Mouse (Mus musculus) liver, embryonic 16.5 days (tissue): ENCODE data around the gene Fam110a. TPM values are rescaled to one million over a fixed set of nuclear protein-coding genes. Genes with fewer than 3 reads are reported as not detected.

Experiments
- ATAC-seq: fragments of 200-750 bp; cut with Nextera tagmentation; 2 replicates; pipeline ENCODE4 v1.8.0; 2017; ENCODE audit warnings: low read depth, mild to moderate bottlenecking, moderate number of reproducible peaks, moderate library complexity
- H3K27ac ChIP-seq: fragments of 300-500 bp; sonication (generic); 2 replicates; pipeline ENCODE4 v1.5.1; 2014; ENCODE audit warnings: mild to moderate bottlenecking, low read length
- H3K27me3 ChIP-seq: fragments of 300-500 bp; sonication (generic); 2 replicates; pipeline ENCODE4 v1.6.1; 2014; ENCODE audit warnings: low read depth, low read length, mixed read lengths; ENCODE audit not compliant: control insufficient read depth, insufficient read depth
- H3K36me3 ChIP-seq: fragments of 300-500 bp; sonication (generic); 2 replicates; pipeline ENCODE4 v1.6.1; 2014; ENCODE audit warnings: mild to moderate bottlenecking; ENCODE audit not compliant: control insufficient read depth, insufficient read depth
- H3K4me1 ChIP-seq: fragments of 300-500 bp; sonication (generic); 2 replicates; pipeline ENCODE4 v1.6.1; 2014; ENCODE audit warnings: low read depth, low read length, mixed read lengths; ENCODE audit not compliant: control insufficient read depth
- H3K4me2 ChIP-seq: fragments of 300-500 bp; sonication (generic); 2 replicates; pipeline ENCODE4 v1.6.1; 2014; ENCODE audit warnings: low read depth, low read length, mixed read lengths
- H3K4me3 ChIP-seq: fragments of 300-500 bp; sonication (generic); 2 replicates; pipeline ENCODE4 v1.5.1; 2014; ENCODE audit warnings: low read depth, mild to moderate bottlenecking, low read length
- H3K9ac ChIP-seq: fragments of 300-500 bp; sonication (generic); 2 replicates; pipeline ENCODE4 v1.6.1; 2014; ENCODE audit warnings: low read depth, low read length
- H3K9me3 ChIP-seq: fragments of 300-500 bp; sonication (generic); replicated peaks from 2 replicates; pipeline ENCODE4 v1.6.1; 2016; ENCODE audit warnings: low read length; ENCODE audit not compliant: control insufficient read depth
- WGBS: fragments of 180-500 bp; shearing (Covaris S2); extraction: QIAGEN DNeasy Blood & Tissue Kit; methylation state at CpG from one replicate; pipeline ENCODE4 v1.1.7; 2014; ENCODE audit not compliant: insufficient replicate concordance; 5-methylcytosine and 5-hydroxymethylcytosine counted together
- polyA plus RNA-seq: library from polyadenylated mRNA; unstranded; fragments of >200 nt; fragmentation: Nextera tagmentation; extraction: Ambion mirVana; gene quantifications from 2 replicates; pipeline ENCODE4 v1.2.1, GENCODE M21; 2015

The Fam110a gene
- polyA plus RNA-seq, 1 experiment from 2014 or later, result 9.6 TPM

DNA sequence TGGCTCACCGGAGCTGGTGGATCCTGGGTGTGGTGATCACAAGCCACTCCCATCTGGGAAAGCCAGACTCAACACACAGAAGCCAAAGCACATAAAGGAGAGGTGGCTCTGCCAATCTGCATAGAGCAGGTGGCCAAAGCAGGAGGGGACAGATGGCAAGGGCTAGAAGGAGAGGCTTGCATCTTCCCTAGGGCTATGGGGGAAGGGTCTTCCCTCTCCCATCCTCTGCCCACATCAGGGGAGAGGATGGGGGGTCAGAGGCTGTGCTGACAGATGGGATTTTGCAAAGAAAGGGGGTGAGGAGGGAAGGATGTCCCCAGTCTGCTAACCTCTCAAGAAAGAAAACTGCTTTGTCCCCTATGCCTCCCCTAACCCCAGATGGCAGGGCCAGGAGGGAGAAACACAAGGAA lies 11.0 kb upstream of the Fam110a start:
- no peaks in the 10 kb centered on the region for H3K36me3 ChIP-seq
- no peak for ATAC-seq
- 46% methylated on average over 1 of the region's 1 CpGs for WGBS

DNA sequence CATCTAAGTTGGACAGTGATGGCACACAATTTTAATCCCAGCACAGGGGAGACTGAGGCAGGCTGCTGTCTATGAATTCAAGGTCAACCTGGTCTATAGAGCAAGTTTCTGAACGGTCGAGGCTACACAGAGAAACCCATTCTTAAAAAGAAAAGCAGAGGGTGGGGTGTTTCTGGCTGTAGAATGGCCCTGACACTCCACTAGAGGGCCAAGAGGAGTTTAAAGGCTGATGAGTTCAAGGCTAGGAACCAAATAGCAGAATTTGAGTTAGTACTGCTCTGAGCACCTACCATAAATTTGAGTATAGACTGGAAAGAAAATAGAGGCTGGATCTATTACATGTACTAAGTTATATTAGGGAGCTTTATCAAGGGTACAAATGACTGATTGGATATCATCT lies 9.0 kb upstream of the Fam110a start:
- H3K9ac ChIP-seq, result no peak overlapping the region
- no peak for ATAC-seq
- no peaks in the 10 kb centered on the region; the same call in 1 of the 2 replicates for H3K4me1 ChIP-seq
- H3K27me3 ChIP-seq, result no peaks in the 10 kb centered on the region; the same call in none of the 2 replicates
- WGBS, result 39% methylated on average over 2 of the region's 2 CpGs
- no peak overlapping the region for H3K4me2 ChIP-seq
- H3K27ac ChIP-seq, result no peak overlapping the region
- H3K9me3 ChIP-seq, result no peaks in the 10 kb centered on the region
- H3K36me3 ChIP-seq, result no peaks in the 10 kb centered on the region
- no peak overlapping the region for H3K4me3 ChIP-seq

More for the DNA sequence above, 11.0 kb upstream of the Fam110a start:
- Histone ChIP-seq H3K4me1 (peaks cover 4% of the 10 kb centered on the region), H3K27me3 (peaks cover 3% of the 10 kb centered on the region), H3K4me2 (no peak overlapping the region), H3K9ac (no peak overlapping the region), H3K4me3 (no peak overlapping the region), H3K9me3 (no peaks in the 10 kb centered on the region), H3K27ac (no peak overlapping the region)

DNA sequence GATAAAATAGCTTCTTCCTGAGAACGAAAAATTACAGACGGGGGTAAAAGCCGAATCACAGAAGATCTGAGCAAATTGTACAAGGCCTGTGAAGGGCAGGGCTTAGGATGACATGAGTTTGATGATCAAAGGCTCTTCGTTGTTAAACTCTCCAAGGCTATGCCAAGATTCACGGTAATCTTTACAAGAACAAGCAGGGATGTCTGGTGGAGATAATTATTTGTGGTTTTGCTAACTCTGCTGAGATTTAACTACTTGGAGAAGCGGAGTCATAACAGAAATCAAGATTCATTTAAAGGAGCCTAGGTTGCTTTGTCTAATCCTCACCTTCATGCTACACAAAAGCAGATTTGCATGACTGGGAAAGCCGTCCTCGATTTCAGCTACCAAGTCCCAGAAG lies 6.9 kb upstream of the Fam110a start:
- ATAC-seq, result no peak
- 44% methylated on average over 8 of the region's 8 CpGs for WGBS
- Histone ChIP-seq H3K9me3 (no peaks in the 10 kb centered on the region), H3K36me3 (no peaks in the 10 kb centered on the region), H3K27me3 (no peaks in the 10 kb centered on the region), H3K4me2 (no peak overlapping the region), H3K4me1 (no peaks in the 10 kb centered on the region; the same call in 1 of the 2 replicates), H3K27ac (no peak overlapping the region), H3K4me3 (no peak overlapping the region), H3K9ac (no peak overlapping the region)

DNA sequence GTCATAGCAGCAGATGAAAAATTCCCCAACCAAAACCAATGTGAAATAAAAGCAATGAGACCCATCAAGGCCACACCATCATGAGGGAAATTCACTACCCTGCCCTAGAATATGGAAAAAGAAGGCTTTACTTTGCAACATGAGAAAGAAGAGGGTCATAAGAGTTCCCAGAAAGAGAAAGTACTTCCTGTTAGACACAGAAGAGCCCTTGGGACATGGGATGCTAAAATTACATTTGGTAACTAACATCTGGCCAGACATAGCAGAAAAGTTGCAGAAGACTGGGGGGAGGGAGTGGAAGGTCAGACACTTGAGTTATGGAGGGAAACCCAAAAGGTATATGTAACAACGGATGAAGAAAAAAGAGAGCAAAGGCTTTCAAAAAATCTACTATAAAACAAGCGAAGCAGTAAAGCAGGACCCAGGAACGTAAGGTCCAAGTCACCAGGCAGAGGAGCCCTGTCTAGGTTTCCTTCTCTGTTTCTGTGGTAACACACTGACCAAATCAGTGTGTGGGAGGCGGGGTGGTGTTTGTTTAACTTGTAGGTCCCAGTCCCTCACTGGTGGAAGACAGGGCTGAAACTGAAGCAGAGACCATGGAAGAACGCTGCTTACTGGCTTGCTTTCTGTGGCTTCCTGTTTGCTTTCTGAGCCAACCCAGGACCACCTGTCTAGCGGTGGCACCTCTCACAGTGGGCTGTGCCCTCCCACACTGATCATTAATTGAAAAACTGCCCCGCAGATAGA lies 5.6 kb upstream of the Fam110a start:
- no peak overlapping the region for H3K9ac ChIP-seq
- WGBS, result 33% methylated on average over 7 of the region's 7 CpGs
- H3K9me3 ChIP-seq, result no peaks in the 10 kb centered on the region
- H3K4me3 ChIP-seq, result no peak overlapping the region
- H3K4me1 ChIP-seq, result peaks cover 2% of the 10 kb centered on the region
- no peak for ATAC-seq
- H3K4me2 ChIP-seq, result no peak overlapping the region
- no peaks in the 10 kb centered on the region for H3K36me3 ChIP-seq
- H3K27me3 ChIP-seq, result no peaks in the 10 kb centered on the region; the same call in 1 of the 2 replicates
- no peak overlapping the region for H3K27ac ChIP-seq

DNA sequence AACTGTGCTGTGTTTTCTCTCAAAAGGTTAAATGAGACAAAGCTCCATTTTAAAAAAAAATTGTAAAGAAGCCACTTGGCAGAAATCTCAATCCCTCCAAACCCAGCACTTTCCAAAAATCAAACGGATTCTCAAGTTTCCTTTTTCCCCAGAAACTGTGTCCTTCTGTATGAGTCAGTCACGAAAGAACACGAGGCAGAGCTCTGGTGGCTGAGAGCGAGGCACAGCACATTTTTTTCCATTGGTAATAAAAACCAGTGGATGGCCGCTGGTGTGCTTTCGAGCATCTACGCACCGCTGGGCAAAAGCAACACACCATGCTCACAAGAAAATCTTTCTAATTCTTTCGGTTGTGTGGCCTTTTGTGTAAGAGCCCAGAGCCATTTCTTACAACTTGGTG lies 4.0 kb upstream of the Fam110a start:
- H3K4me1 ChIP-seq, result peaks cover 8% of the 10 kb centered on the region
- no peak overlapping the region for H3K27ac ChIP-seq
- H3K36me3 ChIP-seq, result no peaks in the 10 kb centered on the region
- no peaks in the 10 kb centered on the region for H3K9me3 ChIP-seq
- ATAC-seq, result no peak
- no peak overlapping the region for H3K9ac ChIP-seq
- no peak overlapping the region for H3K4me2 ChIP-seq
- WGBS, result 70% methylated on average over 9 of the region's 9 CpGs
- no peak overlapping the region for H3K4me3 ChIP-seq
- no peaks in the 10 kb centered on the region; the same call in 1 of the 2 replicates for H3K27me3 ChIP-seq

DNA sequence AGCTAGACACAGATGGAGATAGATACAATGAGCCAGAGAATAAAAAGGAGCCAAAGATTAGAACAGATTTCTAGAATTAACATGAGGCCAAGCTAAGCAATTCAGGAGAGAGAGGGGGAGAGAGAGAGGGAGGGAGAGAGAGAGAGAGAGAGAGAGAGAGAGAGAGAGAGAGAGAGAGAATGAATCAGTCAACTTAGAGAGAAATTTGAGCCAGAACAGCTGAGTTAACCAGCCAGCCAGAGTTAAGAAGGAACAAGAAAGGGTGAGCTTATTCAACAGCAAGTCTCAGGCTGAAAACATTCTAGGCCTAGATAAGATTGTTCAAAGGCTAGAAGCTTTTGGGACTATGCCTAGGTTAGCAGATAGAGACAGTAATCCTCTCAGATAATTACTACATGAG lies 2.5 kb upstream of the Fam110a start:
- Histone ChIP-seq H3K9ac (no peak overlapping the region), H3K4me2 (no peak overlapping the region), H3K4me1 (peaks cover 23% of the 10 kb centered on the region), H3K27me3 (no peaks in the 10 kb centered on the region; the same call in 1 of the 2 replicates), H3K27ac (no peak overlapping the region), H3K36me3 (no peaks in the 10 kb centered on the region), H3K4me3 (no peak overlapping the region), H3K9me3 (no peaks in the 10 kb centered on the region)
- ATAC-seq, result no peak

DNA sequence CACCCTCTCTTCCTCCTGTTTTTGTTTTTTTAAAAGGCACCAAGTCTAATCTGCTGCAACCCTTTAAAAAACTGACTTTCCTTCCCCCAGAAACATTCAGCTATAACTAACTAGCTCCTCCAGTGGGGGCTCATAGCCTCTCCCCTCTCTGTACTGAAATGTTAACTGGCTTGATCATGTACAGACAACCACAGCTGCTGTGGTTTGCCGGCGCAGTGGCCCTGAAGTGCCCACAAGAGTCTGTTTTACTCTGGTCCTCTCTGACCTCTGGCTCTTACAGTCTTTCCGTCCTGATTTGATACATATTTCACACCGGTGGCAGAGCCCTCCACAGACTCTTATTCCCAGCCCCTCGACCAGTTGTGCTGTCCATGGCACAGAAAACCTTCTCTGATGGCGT lies 1.2 kb upstream of the Fam110a start:
- H3K4me2 ChIP-seq, result no peak overlapping the region
- H3K27me3 ChIP-seq, result no peaks in the 10 kb centered on the region; the same call in 1 of the 2 replicates
- no peaks in the 10 kb centered on the region for H3K36me3 ChIP-seq
- no peak overlapping the region for H3K4me3 ChIP-seq
- WGBS, result 24% methylated on average over 6 of the region's 6 CpGs
- no peaks in the 10 kb centered on the region for H3K9me3 ChIP-seq
- H3K27ac ChIP-seq, result no peak overlapping the region
- no peak for ATAC-seq
- H3K4me1 ChIP-seq, result peaks cover 27% of the 10 kb centered on the region
- H3K9ac ChIP-seq, result no peak overlapping the region

GRCm38 (mm10) chr2:151980355-151980693 lies 305 bp upstream of the Fam110a start:
- H3K4me3 ChIP-seq, result peak overlapping the region; percentile 74
- H3K36me3 ChIP-seq, result no peaks in the 10 kb centered on the region
- H3K4me2 ChIP-seq, result peak overlapping the region; percentile 64
- H3K27me3 ChIP-seq, result no peaks in the 10 kb centered on the region; the same call in 1 of the 2 replicates
- no peak for ATAC-seq
- H3K4me1 ChIP-seq, result peaks cover 32% of the 10 kb centered on the region
- 43% methylated on average over 3 of the region's 3 CpGs for WGBS
- H3K27ac ChIP-seq, result no peak overlapping the region
- H3K9ac ChIP-seq, result no peak overlapping the region
- no peaks in the 10 kb centered on the region for H3K9me3 ChIP-seq

GRCm38 (mm10) chr2:151978494-151978893 lies 1.5 kb downstream of the Fam110a start:
- peak overlapping the region; percentile 17; the same call in 1 of the 2 replicates for H3K27ac ChIP-seq
- H3K4me3 ChIP-seq, result peak overlapping the region; percentile 74
- no peak overlapping the region for H3K9ac ChIP-seq
- peak overlapping the region; percentile 64; the same call in 1 of the 2 replicates for H3K4me2 ChIP-seq
- H3K36me3 ChIP-seq, result no peaks in the 10 kb centered on the region
- 70% methylated on average over 6 of the region's 6 CpGs for WGBS
- H3K9me3 ChIP-seq, result no peaks in the 10 kb centered on the region
- H3K4me1 ChIP-seq, result peaks cover 50% of the 10 kb centered on the region
- peaks cover 10% of the 10 kb centered on the region for H3K27me3 ChIP-seq
- ATAC-seq, result no peak
